Mouse (Mus musculus) liver, embryonic 11.5 days (tissue): ENCODE measurements at regions not wholly inside any gene's neighbourhood (a gene's known extent, or its start where the extent isn't known, plus 50 kb on each side); places are given as distances from the start of the nearest gene placed in this dataset.

Source experiments
- ATAC-seq: fragments of 200-750 bp; cut with Nextera tagmentation; replicated peaks from 2 replicates; pipeline ENCODE4 v1.8.0; 2017; ENCODE audit warnings: moderate number of reproducible peaks, mild to moderate bottlenecking, moderate TSS enrichment, moderate library complexity; ENCODE audit not compliant: low FRiP score
- DNase-seq: peaks from one replicate; pipeline ENCODE4 v3.0.0-alpha.2; 2017; ENCODE audit warnings: low spot score
- H3K27ac ChIP-seq: fragments of 300-500 bp; sonication (generic); 2 replicates; pipeline ENCODE4 v1.5.1; 2014; ENCODE audit warnings: mild to moderate bottlenecking, low read depth, low read length, control low read depth
- H3K27me3 ChIP-seq: fragments of 300-500 bp; sonication (generic); replicated peaks from 2 replicates; pipeline ENCODE4 v1.6.1; 2014; ENCODE audit warnings: low read length, mixed read lengths; ENCODE audit not compliant: control insufficient read depth, insufficient read depth
- H3K36me3 ChIP-seq: fragments of 300-500 bp; sonication (generic); 2 replicates; pipeline ENCODE4 v1.6.1; 2014; ENCODE audit warnings: mild to moderate bottlenecking, low read length, moderate library complexity, mixed read lengths; ENCODE audit not compliant: control insufficient read depth, insufficient read depth
- H3K4me1 ChIP-seq: fragments of 300-500 bp; sonication (generic); replicated peaks from 2 replicates; pipeline ENCODE4 v1.6.1; 2014; ENCODE audit warnings: low read length, mixed read lengths; ENCODE audit not compliant: control insufficient read depth, insufficient read depth
- H3K4me2 ChIP-seq: fragments of 300-500 bp; sonication (generic); 2 replicates; pipeline ENCODE4 v1.6.1; 2014; ENCODE audit warnings: mild to moderate bottlenecking, control low read depth, moderate library complexity
- H3K4me3 ChIP-seq: fragments of 300-500 bp; sonication (generic); 2 replicates; pipeline ENCODE4 v1.5.1; 2014; ENCODE audit warnings: low read depth, low read length, control low read depth
- H3K9ac ChIP-seq: fragments of 300-500 bp; sonication (generic); 2 replicates; pipeline ENCODE4 v1.6.1; 2014; ENCODE audit warnings: low read depth, low read length, control low read depth
- H3K9me3 ChIP-seq: fragments of 300-500 bp; sonication (generic); 2 replicates; pipeline ENCODE4 v1.6.1; 2016; ENCODE audit warnings: low read length, inconsistent platforms, mixed read lengths; ENCODE audit not compliant: control insufficient read depth
- WGBS: fragments of 180-500 bp; shearing (Covaris S2); extraction: QIAGEN DNeasy Blood & Tissue Kit; methylation state at CpG from one replicate; pipeline ENCODE4 v1.1.7; 2014; 5-methylcytosine and 5-hydroxymethylcytosine counted together

GRCm38 (mm10) chr4:8961851-8962250 is 723.0 kb upstream of the Car8 start:
- 86% methylated on average over 6 of the region's 6 CpGs for WGBS

GRCm38 (mm10) chr4:8957771-8958170 is 718.9 kb upstream of the Car8 start:
- 0 out of 2 replicates have a peak, but pooled peaks cover 2% of the 10 kb centered on the region for H3K4me1 ChIP-seq
- no peak for DNase-seq
- 46% methylated on average over 6 of the region's 6 CpGs for WGBS
- no peak overlapping the region for H3K4me3 ChIP-seq
- no peaks in the 10 kb centered on the region for H3K27me3 ChIP-seq
- H3K9ac ChIP-seq, result no peak overlapping the region
- H3K4me2 ChIP-seq, result no peak overlapping the region
- H3K9me3 ChIP-seq, result no peaks in the 10 kb centered on the region
- ATAC-seq, result no peak
- no peaks in the 10 kb centered on the region for H3K36me3 ChIP-seq
- H3K27ac ChIP-seq, result no peak overlapping the region

More at GRCm38 (mm10) chr4:8961851-8962250, 723.0 kb upstream of the Car8 start:
- H3K4me1 ChIP-seq, result no peaks in the 10 kb centered on the region
- H3K27me3 ChIP-seq, result no peaks in the 10 kb centered on the region
- ATAC-seq, result no peak
- no peak overlapping the region for H3K4me3 ChIP-seq
- H3K27ac ChIP-seq, result no peak overlapping the region
- H3K36me3 ChIP-seq, result no peaks in the 10 kb centered on the region
- no peak for DNase-seq
- H3K9me3 ChIP-seq, result no peaks in the 10 kb centered on the region
- H3K9ac ChIP-seq, result no peak overlapping the region
- no peak overlapping the region for H3K4me2 ChIP-seq

- Histone ChIP-seq H3K27ac (no peak overlapping the region), H3K4me2 (no peak overlapping the region), H3K9me3 (no peaks in the 10 kb centered on the region), H3K27me3 (no peaks in the 10 kb centered on the region), H3K4me3 (no peak overlapping the region), H3K4me1 (0 out of 2 replicates have a peak, but pooled peaks cover 2% of the 10 kb centered on the region), H3K36me3 (no peaks in the 10 kb centered on the region), H3K9ac (no peak overlapping the region)
- DNase-seq (no peak), ATAC-seq (no peak)
- WGBS, result 69% methylated on average over 5 of the region's 5 CpGs
Observed at GRCm38 (mm10) chr4:8957023-8957343, 718.1 kb upstream of the Car8 start.

GRCm38 (mm10) chr4:8956312-8957022 is 717.6 kb upstream of the Car8 start:
- ATAC-seq (no peak), DNase-seq (no peak)
- Histone ChIP-seq H3K9me3 (no peaks in the 10 kb centered on the region), H3K27me3 (no peaks in the 10 kb centered on the region), H3K4me2 (no peak overlapping the region), H3K36me3 (no peaks in the 10 kb centered on the region), H3K27ac (no peak overlapping the region), H3K4me1 (0 out of 2 replicates have a peak, but pooled peaks cover 2% of the 10 kb centered on the region), H3K9ac (no peak overlapping the region), H3K4me3 (no peak overlapping the region)
- 68% methylated on average over 9 of the region's 9 CpGs for WGBS

GRCm38 (mm10) chr4:8955306-8955705 is 716.5 kb upstream of the Car8 start:
- WGBS, result 87% methylated on average over 5 of the region's 5 CpGs
- H3K36me3 ChIP-seq, result no peaks in the 10 kb centered on the region
- ATAC-seq, result no peak

GRCm38 (mm10) chr4:8954356-8954914 is 715.6 kb upstream of the Car8 start:
- Histone ChIP-seq H3K4me2 (peak overlapping the region; percentile 32), H3K27me3 (no peaks in the 10 kb centered on the region), H3K9ac (0 out of 2 replicates have a peak overlapping the region, but pooled peaks have one; percentile 5), H3K36me3 (no peaks in the 10 kb centered on the region), H3K4me1 (0 out of 2 replicates have a peak, but pooled peaks cover 2% of the 10 kb centered on the region), H3K9me3 (no peaks in the 10 kb centered on the region), H3K4me3 (no peak overlapping the region), H3K27ac (no peak overlapping the region)
- DNase-seq (no peak), ATAC-seq (peak; percentile 62)
- 31% methylated on average over 10 of the region's 10 CpGs for WGBS

More at GRCm38 (mm10) chr4:8955306-8955705, 716.5 kb upstream of the Car8 start:
- Histone ChIP-seq H3K27me3 (no peaks in the 10 kb centered on the region), H3K4me2 (no peak overlapping the region), H3K4me3 (no peak overlapping the region), H3K27ac (no peak overlapping the region), H3K9ac (no peak overlapping the region), H3K9me3 (no peaks in the 10 kb centered on the region), H3K4me1 (0 out of 2 replicates have a peak, but pooled peaks cover 2% of the 10 kb centered on the region)
- DNase-seq, result no peak

GRCm38 (mm10) chr4:8953181-8953580 is 714.3 kb upstream of the Car8 start:
- no peak overlapping the region for H3K4me2 ChIP-seq
- 94% methylated on average over 7 of the region's 7 CpGs for WGBS
- H3K9me3 ChIP-seq, result no peaks in the 10 kb centered on the region
- no peaks in the 10 kb centered on the region for H3K36me3 ChIP-seq
- H3K4me3 ChIP-seq, result no peak overlapping the region
- no peak overlapping the region for H3K27ac ChIP-seq
- ATAC-seq (no peak), DNase-seq (no peak)
- H3K4me1 ChIP-seq, result 0 out of 2 replicates have a peak, but pooled peaks cover 2% of the 10 kb centered on the region
- H3K27me3 ChIP-seq, result no peaks in the 10 kb centered on the region
- H3K9ac ChIP-seq, result no peak overlapping the region

GRCm38 (mm10) chr4:8949951-8950350 is 711.1 kb upstream of the Car8 start:
- DNase-seq (no peak), ATAC-seq (no peak)
- Histone ChIP-seq H3K4me2 (no peak overlapping the region), H3K9ac (no peak overlapping the region), H3K4me1 (0 out of 2 replicates have a peak, but pooled peaks cover 2% of the 10 kb centered on the region), H3K9me3 (no peaks in the 10 kb centered on the region), H3K4me3 (no peak overlapping the region), H3K27me3 (no peaks in the 10 kb centered on the region), H3K36me3 (no peaks in the 10 kb centered on the region), H3K27ac (no peak overlapping the region)
- 78% methylated on average over 4 of the region's 4 CpGs for WGBS

- Histone ChIP-seq H3K9me3 (no peaks in the 10 kb centered on the region), H3K9ac (no peak overlapping the region), H3K4me1 (0 out of 2 replicates have a peak, but pooled peaks cover 2% of the 10 kb centered on the region), H3K4me2 (no peak overlapping the region), H3K4me3 (no peak overlapping the region), H3K36me3 (no peaks in the 10 kb centered on the region), H3K27me3 (no peaks in the 10 kb centered on the region), H3K27ac (no peak overlapping the region)
- no peak for DNase-seq
- no peak for ATAC-seq
- WGBS, result 43% methylated on average over 5 of the region's 5 CpGs
Observed at GRCm38 (mm10) chr4:8949537-8949936, 710.7 kb upstream of the Car8 start.
